Mouse (Mus musculus) brain, embryonic 18.5 days (tissue): ENCODE data around the gene Tia1.

ENCODE experiments used
- DNase-seq: peaks from one replicate; pipeline ENCODE4 v3.0.0-alpha.2; 2012; ENCODE audit warnings: low read depth, low spot score

The Tia1 gene

GRCm38 (mm10) chr6:86385362-86386104 lies 18.5 kb upstream of the Tia1 start:
- no peak for DNase-seq

GRCm38 (mm10) chr6:86387313-86387712 lies 16.7 kb upstream of the Tia1 start:
- DNase-seq = no peak

GRCm38 (mm10) chr6:86388461-86388860 lies 15.6 kb upstream of the Tia1 start:
- DNase-seq = no peak

- no peak for DNase-seq
Measured at GRCm38 (mm10) chr6:86391326-86391725, 12.7 kb upstream of the Tia1 start.

- no peak for DNase-seq
Measured at GRCm38 (mm10) chr6:86393187-86393586, 10.8 kb upstream of the Tia1 start.

GRCm38 (mm10) chr6:86394078-86394720 lies 9.8 kb upstream of the Tia1 start:
- no peak for DNase-seq

GRCm38 (mm10) chr6:86395021-86395420 lies 9.0 kb upstream of the Tia1 start:
- DNase-seq = no peak

GRCm38 (mm10) chr6:86395969-86396368 lies 8.1 kb upstream of the Tia1 start:
- DNase-seq = no peak

- peak; percentile 72 for DNase-seq
Measured at GRCm38 (mm10) chr6:86396581-86397256, 7.3 kb upstream of the Tia1 start, which contains the start of gene Pcyox1. Gene Pcyox1, minus strand, starts transcription at chr6:86397154.

- DNase-seq = no peak
Measured at GRCm38 (mm10) chr6:86397257-86397980, 6.6 kb upstream of the Tia1 start.

- no peak for DNase-seq
Measured at GRCm38 (mm10) chr6:86398986-86399385, 5.0 kb upstream of the Tia1 start.

GRCm38 (mm10) chr6:86399995-86400394 lies 4.0 kb upstream of the Tia1 start:
- DNase-seq = no peak

GRCm38 (mm10) chr6:86400972-86401371 lies 3.0 kb upstream of the Tia1 start:
- DNase-seq = no peak

- DNase-seq = no peak
Measured at GRCm38 (mm10) chr6:86402681-86403607, 1.1 kb upstream of the Tia1 start.

GRCm38 (mm10) chr6:86403728-86404099 lies 305 bp upstream of the Tia1 start:
- DNase-seq = peak; percentile 76

- no peak for DNase-seq
Measured at GRCm38 (mm10) chr6:86404996-86405395, 977 bp downstream of the Tia1 start.

GRCm38 (mm10) chr6:86406306-86406705 lies 2.3 kb downstream of the Tia1 start:
- DNase-seq = no peak

- DNase-seq = no peak
Measured at GRCm38 (mm10) chr6:86418711-86419110, 14.7 kb downstream of the Tia1 start.

- DNase-seq = no peak
Measured at GRCm38 (mm10) chr6:86419239-86419638, 15.2 kb downstream of the Tia1 start.

GRCm38 (mm10) chr6:86420491-86420890 lies 16.5 kb downstream of the Tia1 start:
- DNase-seq = no peak

- DNase-seq = no peak
Measured at GRCm38 (mm10) chr6:86426358-86426757, 22.3 kb downstream of the Tia1 start, which contains the start of gene Gm44790. Gene Gm44790, plus strand, starts transcription at chr6:86426658.
